Mouse (Mus musculus) urinary bladder, adult 18-20 months (tissue): ENCODE results near the gene Klhdc7a.

Experiments
- DNase-seq, 2 experiments: peaks; one replicate each; pipeline ENCODE4 v3.0.0; 2022; ENCODE audit warnings: low spot score in 2 of 2, mixed read lengths in 2 of 2

The Klhdc7a gene

DNA sequence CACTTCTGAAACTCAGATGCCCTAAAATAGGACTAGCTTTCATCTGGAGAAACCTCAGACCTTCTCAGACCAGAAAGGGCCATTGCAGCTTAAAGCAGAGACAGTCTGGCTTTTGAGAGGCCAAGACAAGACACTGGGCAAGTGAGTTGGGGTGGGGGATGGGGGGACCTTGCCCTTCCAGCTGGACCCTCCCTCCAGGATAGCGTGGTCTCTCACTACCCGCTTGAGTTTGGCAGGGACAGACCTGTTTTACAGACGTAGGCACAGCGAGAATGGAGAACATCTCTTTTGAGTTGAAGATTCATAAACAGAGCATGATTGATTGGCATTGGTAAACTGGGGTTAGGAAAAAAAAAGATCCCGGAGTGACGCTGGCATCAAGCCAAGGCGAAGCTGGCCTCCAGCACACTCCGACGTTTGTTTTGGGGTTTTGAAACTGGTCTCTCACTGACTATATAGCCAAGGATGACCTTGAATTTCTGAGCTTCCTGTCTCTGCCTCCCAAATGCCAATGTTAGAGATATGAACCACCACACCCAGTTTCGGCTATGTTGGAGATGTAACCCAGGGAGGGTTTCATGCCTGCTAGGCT lies 7.0 kb downstream of the Klhdc7a start:
- DNase-seq, result no peak

DNA sequence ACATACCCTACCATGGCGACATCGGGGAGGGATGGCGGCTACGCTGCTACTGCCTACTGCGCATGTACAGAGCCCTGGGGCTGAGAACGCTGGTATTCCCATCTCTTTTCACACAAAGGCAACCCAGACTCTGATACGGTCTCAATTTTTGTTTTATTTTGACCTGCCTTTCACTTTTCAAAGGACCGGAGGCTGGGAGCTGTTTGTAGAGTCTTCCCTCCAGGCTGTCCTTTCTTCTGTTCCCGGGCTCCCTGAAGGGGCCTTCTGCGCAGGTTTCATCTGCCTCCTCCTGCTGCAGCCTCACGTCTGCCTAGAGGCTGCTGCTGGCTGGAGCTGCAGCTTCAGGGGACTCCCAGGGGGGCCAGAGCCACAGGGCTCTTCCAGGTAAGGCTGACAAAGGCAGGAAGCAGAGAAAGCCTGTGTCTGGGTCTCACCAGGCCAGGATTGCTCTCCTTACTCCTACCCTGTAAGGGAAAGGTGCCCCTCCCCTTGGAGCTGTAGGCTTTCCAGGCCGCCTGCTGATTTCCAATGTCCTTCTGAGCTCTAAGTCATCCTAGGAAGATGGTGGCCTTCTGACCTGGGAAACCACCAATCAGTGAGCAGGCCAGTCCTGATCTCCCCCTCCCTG lies 7.6 kb downstream of the Klhdc7a start:
- DNase-seq, result no peak

DNA sequence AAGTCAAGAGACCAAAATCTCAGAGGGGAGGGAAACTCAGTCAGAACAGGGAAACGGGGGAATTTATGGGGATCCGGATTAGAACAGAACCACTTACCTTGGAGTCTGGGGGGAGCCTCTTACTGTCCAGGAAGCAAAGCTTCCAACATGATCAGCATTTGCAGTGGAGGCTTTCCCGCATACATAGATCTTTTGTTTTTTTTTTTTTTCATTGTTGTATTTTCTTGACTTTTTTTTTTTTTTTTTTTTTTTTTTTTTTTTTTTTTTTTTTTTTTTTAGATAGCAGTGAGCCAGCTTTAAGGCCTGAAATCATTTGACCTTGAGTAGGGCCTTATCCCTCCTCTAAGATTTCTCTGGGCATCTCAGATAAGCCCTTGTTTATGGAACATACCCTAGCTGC lies 8.6 kb downstream of the Klhdc7a start:
- no peak for DNase-seq

DNA sequence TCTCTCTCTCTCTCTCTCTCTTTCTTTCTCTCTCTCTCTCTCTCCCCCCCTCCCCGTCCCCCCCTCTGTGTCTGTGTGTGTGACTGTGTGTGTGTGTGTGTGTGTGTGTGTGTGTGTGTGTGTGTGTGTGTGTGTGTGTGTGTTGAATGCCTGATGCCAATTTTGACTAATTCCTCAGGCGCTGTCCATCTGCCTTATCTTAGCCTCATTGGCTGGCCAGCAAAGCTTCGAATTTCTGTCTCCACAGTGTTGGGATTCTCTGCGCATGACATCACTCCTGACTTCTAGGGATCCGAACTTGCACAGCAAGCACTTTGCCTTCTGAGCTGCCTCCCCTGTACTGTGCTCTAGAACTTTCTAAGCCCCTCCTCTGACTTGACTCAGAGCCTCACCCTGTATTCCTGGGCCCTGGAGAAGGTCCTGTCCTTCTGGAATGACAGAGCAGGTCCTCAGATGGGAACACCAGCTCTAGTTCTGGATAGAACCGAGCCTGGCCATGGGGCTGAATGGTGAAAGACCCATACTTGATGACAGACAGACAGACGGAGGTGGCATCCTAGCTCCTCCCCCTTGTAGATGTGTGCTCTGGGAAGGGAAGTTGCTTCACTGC lies 16.8 kb downstream of the Klhdc7a start:
- DNase-seq, result no peak

GRCm38 (mm10) chr4:139950431-139950848 lies 17.4 kb downstream of the Klhdc7a start:
- peak in 1 of 2 experiments; percentile 48 for DNase-seq

GRCm38 (mm10) chr4:139948591-139948990 lies 19.2 kb downstream of the Klhdc7a start:
- no peak for DNase-seq

DNA sequence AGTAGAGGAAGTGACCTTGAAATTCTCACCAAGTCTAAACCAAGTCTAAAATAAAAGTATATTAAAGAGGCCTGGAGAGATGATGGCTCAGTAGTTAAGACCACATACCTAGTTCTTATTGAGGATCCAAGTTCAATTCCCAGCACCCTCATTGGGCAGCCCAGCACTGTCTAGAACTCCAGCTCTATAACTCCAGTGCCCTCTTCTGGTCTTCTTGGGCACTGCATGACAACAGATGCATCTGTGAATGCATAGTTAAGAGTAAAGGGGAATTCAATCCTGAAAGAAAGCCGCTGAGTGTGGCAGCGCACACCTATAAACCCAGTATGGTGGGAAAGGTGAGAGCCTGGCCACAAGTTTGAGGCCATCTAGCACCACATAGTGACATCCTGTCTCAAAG lies 20.5 kb downstream of the Klhdc7a start:
- DNase-seq, result no peak

DNA sequence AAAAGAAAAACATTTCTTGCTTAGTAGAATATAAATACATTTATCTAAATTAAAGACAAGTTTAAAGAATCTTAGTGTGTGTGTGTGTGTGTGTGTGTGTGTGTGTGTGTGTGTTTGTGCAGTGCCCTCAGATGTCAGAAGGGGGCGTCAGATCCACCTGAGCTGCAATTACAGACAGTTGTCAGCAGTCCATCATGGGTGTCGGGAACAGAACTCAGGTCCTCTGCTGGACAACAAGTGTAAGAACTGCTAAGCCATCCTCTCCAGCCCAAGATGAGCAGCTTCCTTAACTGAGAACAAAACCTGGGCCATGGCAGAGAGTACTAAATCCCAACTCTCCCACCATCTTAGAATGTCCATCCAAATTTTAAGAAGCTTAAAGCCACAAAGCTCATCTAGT lies 26.0 kb downstream of the Klhdc7a start:
- DNase-seq, result no peak

GRCm38 (mm10) chr4:139935557-139935956 lies 32.3 kb downstream of the Klhdc7a start:
- no peak for DNase-seq

GRCm38 (mm10) chr4:139932970-139933801 lies 34.6 kb downstream of the Klhdc7a start:
- no peak for DNase-seq

- DNase-seq, result no peak
Observed at GRCm38 (mm10) chr4:139931790-139932510, 35.9 kb downstream of the Klhdc7a start.

GRCm38 (mm10) chr4:139930885-139931284 lies 36.9 kb downstream of the Klhdc7a start:
- no peak for DNase-seq

DNA sequence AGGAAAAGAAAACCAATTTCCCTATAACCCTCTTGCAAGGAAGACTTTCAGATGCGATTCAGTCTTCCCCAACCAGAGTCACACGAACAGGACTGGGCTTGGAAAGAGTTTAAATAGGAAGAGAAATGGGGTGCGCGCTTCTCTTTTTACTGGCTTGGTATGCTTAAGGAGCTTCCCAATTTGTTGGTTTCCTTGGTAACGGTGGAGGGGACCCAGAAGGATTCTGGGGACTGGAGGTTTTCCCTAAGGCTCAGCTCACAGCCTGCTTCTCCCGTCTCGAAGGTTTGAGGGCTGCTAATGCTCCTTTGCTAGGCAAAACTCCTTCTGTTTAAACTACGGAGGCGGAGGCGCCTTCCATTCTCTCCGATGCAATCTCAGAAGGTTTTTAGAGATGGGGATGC lies 41.7 kb downstream of the Klhdc7a start:
- no peak for DNase-seq

GRCm38 (mm10) chr4:139925275-139926160 lies 42.3 kb downstream of the Klhdc7a start:
- no peak for DNase-seq

- DNase-seq, result no peak
Observed at GRCm38 (mm10) chr4:139916731-139917130, 51.1 kb downstream of the Klhdc7a start.
